Mouse (Mus musculus) retina, postnatal 1 day (tissue): Measurements from ENCODE around the gene Cck.
A peak's percentile ranks its signal among the peaks of the same experiment; 100 is the strongest.

Experiments
- DNase-seq: peaks from one replicate; pipeline ENCODE4 v3.0.0-alpha.2; 2012

Gene Cck

GRCm38 (mm10) chr9:121495529-121495928 lies at the start of gene Cck:
TSS of gene Cck (minus strand) at chr9:121495694.
- DNase-seq, result peak; percentile 53

- peak; percentile 30 for DNase-seq
These were observed 46.0 kb upstream of the Cck start for GRCm38 (mm10) chr9:121541530-121541929.

GRCm38 (mm10) chr9:121532626-121533025 lies 37.1 kb upstream of the Cck start:
- peak; percentile 43 for DNase-seq

- DNase-seq, result no peak
These were observed 33.3 kb upstream of the Cck start for GRCm38 (mm10) chr9:121528605-121529357.

GRCm38 (mm10) chr9:121526171-121526570 lies 30.7 kb upstream of the Cck start:
- DNase-seq, result no peak

GRCm38 (mm10) chr9:121520047-121520446 lies 24.6 kb upstream of the Cck start:
- peak; percentile 29 for DNase-seq

- DNase-seq, result no peak
These were observed 19.0 kb upstream of the Cck start for GRCm38 (mm10) chr9:121514462-121514861.

GRCm38 (mm10) chr9:121511911-121512310 lies 16.4 kb upstream of the Cck start:
- no peak for DNase-seq

- no peak for DNase-seq
These were observed 11.1 kb upstream of the Cck start for GRCm38 (mm10) chr9:121506478-121507180.

- DNase-seq, result no peak
These were observed 9.9 kb upstream of the Cck start for GRCm38 (mm10) chr9:121505346-121505745.

- DNase-seq, result no peak
These were observed 608 bp upstream of the Cck start for GRCm38 (mm10) chr9:121496102-121496501.

- peak; percentile 33 for DNase-seq
These were observed 1.3 kb downstream of the Cck start for GRCm38 (mm10) chr9:121494006-121494767.

GRCm38 (mm10) chr9:121491592-121492240 lies 3.8 kb downstream of the Cck start:
- DNase-seq, result peak; percentile 71

- no peak for DNase-seq
These were observed 8.3 kb downstream of the Cck start for GRCm38 (mm10) chr9:121487216-121487615.

- peak; percentile 90 for DNase-seq
These were observed 16.0 kb downstream of the Cck start for GRCm38 (mm10) chr9:121479453-121479852.

GRCm38 (mm10) chr9:121477305-121477911 lies 18.1 kb downstream of the Cck start:
- DNase-seq, result peak; percentile 90

GRCm38 (mm10) chr9:121475488-121476452 lies 19.7 kb downstream of the Cck start:
- DNase-seq, result no peak

- DNase-seq, result no peak
These were observed 20.7 kb downstream of the Cck start for GRCm38 (mm10) chr9:121474771-121475170.

- DNase-seq, result no peak
These were observed 25.8 kb downstream of the Cck start for GRCm38 (mm10) chr9:121469711-121470110.

GRCm38 (mm10) chr9:121467460-121467859 lies 28.0 kb downstream of the Cck start:
- DNase-seq, result no peak

GRCm38 (mm10) chr9:121460527-121460926 lies 35.0 kb downstream of the Cck start:
- no peak for DNase-seq
